Mouse (Mus musculus): ENCODE results near the gene Mcf2.

DNA sequence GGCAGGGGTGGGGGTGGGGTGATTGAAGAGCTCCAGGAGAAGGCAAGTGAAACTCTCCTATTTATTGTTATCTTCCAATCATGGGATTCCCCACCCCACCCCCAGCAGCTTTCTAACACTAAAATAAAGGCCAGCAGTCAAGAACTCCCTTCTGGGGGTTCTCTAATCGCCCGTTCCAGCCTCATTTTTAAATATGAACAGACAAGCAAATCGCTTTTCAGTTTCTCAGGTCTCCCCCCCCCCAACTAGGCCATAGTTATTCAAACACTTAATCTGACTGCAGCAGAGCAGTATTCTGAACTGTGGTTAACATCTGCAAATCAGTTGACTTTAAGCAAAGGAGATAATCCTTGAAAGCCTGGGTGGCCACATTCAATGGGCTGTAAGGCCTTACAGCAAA lies 3.7 kb upstream of the Mcf2 start:
- no peak for TF ChIP-seq EP300 (IDR thresholded peaks at IDR 0.05; ENCODE audit: insufficient read depth, low read depth, low read length)
- no peak for TF ChIP-seq CTCF (IDR thresholded peaks at IDR 0.05)

Measured in heart, adult 2 months (tissue).